Mouse (Mus musculus) midbrain, postnatal 0 days (tissue): ENCODE measurements around the gene Gpx3. TPM values are rescaled to one million over a fixed set of nuclear protein-coding genes. Genes with fewer than 3 reads are reported as not detected.

Source experiments
- ATAC-seq: fragments of 200-750 bp; cut with Nextera tagmentation; 2 replicates; pipeline ENCODE4 v1.8.0; 2017; ENCODE audit warnings: moderate number of reproducible peaks, mild to moderate bottlenecking, moderate TSS enrichment, moderate library complexity; ENCODE audit not compliant: low FRiP score
- DNase-seq: peaks from one replicate; pipeline ENCODE4 v3.0.0-alpha.2; 2015; ENCODE audit warnings: low spot score
- H3K27ac ChIP-seq: fragments of 300-500 bp; sonication (generic); 2 replicates; pipeline ENCODE4 v1.5.1; 2014; ENCODE audit warnings: low read depth, mild to moderate bottlenecking, low read length, mixed read lengths
- H3K27me3 ChIP-seq: fragments of 300-500 bp; sonication (generic); 2 replicates; pipeline ENCODE4 v1.6.1; 2014; ENCODE audit warnings: low read length, control low read depth, mixed read lengths; ENCODE audit not compliant: insufficient read depth
- H3K36me3 ChIP-seq: fragments of 300-500 bp; sonication (generic); 2 replicates; pipeline ENCODE4 v1.6.1; 2014; ENCODE audit warnings: low read length, control low read depth, mixed read lengths; ENCODE audit not compliant: insufficient read depth
- H3K4me1 ChIP-seq: fragments of 300-500 bp; sonication (generic); 2 replicates; pipeline ENCODE4 v1.6.1; 2014; ENCODE audit warnings: mild to moderate bottlenecking, control low read depth, antibody characterized with exemption, low read length, mixed read lengths; ENCODE audit not compliant: insufficient read depth
- H3K4me2 ChIP-seq: fragments of 300-500 bp; sonication (generic); 2 replicates; pipeline ENCODE4 v1.6.1; 2014; ENCODE audit warnings: low read depth, mild to moderate bottlenecking, low read length, mixed read lengths; ENCODE audit not compliant: poor library complexity, severe bottlenecking
- H3K4me3 ChIP-seq: fragments of 300-500 bp; sonication (generic); 2 replicates; pipeline ENCODE4 v1.5.1; 2014; ENCODE audit warnings: low read depth, mild to moderate bottlenecking, low read length, moderate library complexity
- H3K9ac ChIP-seq: fragments of 300-500 bp; sonication (generic); replicated peaks from 2 replicates; pipeline ENCODE4 v1.6.1; 2014; ENCODE audit warnings: mild to moderate bottlenecking, low read length, moderate library complexity, mixed read lengths; ENCODE audit not compliant: poor library complexity, severe bottlenecking
- H3K9me3 ChIP-seq: fragments of 300-500 bp; sonication (generic); 2 replicates; pipeline ENCODE4 v1.6.1; 2016; ENCODE audit warnings: low read length, control low read depth
- CTCF ChIP-seq: IDR thresholded peaks from 2 replicates; pipeline ENCODE4 v1.5.1; 2016; ENCODE audit warnings: antibody characterized with exemption, mild to moderate bottlenecking
- WGBS: fragments of 180-500 bp; shearing (Covaris S2); extraction: QIAGEN DNeasy Blood & Tissue Kit; methylation state at CpG from one replicate; pipeline ENCODE4 v1.1.7; 2014; 5-methylcytosine and 5-hydroxymethylcytosine counted together
- polyA plus RNA-seq: library from polyadenylated mRNA; unstranded; fragments of >200 nt; fragmentation: Nextera tagmentation; extraction: Ambion mirVana; gene quantifications from 2 replicates; pipeline ENCODE4 v1.2.1, GENCODE M21; 2015
- total RNA-seq: library from RNA; depleted of rRNA; stranded (reverse); fragments of >200 nt; gene quantifications from 2 replicates; pipeline ENCODE4 v1.2.3, GENCODE M21; 2014

Gpx3 gene
- total and polyA plus RNA-seq, 2 experiments from 2014 or later = 23.1 to 70.3 TPM

GRCm38 (mm10) chr11:54934198-54934597 is 31.9 kb downstream of the Gpx3 start:
- ATAC-seq (no peak), DNase-seq (no peak)
- Histone ChIP-seq H3K36me3 (peaks cover 17% of the 10 kb centered on the region; the same call in 1 of the 2 replicates), H3K27me3 (no peaks in the 10 kb centered on the region), H3K4me3 (no peak overlapping the region), H3K4me1 (no peaks in the 10 kb centered on the region), H3K4me2 (no peak overlapping the region), H3K27ac (no peak overlapping the region), H3K9ac (no peak overlapping the region), H3K9me3 (no peaks in the 10 kb centered on the region)
- no peak for TF ChIP-seq CTCF
- 94% methylated on average over 7 of the region's 7 CpGs for WGBS

GRCm38 (mm10) chr11:54936035-54936770 is 34.0 kb downstream of the Gpx3 start:
- Histone ChIP-seq H3K4me1 (no peaks in the 10 kb centered on the region), H3K36me3 (peaks cover 17% of the 10 kb centered on the region; the same call in 1 of the 2 replicates), H3K4me3 (no peak overlapping the region), H3K9me3 (no peaks in the 10 kb centered on the region), H3K4me2 (no peak overlapping the region), H3K9ac (no peak overlapping the region), H3K27me3 (no peaks in the 10 kb centered on the region), H3K27ac (no peak overlapping the region)
- no peak for TF ChIP-seq CTCF
- ATAC-seq (no peak), DNase-seq (no peak)
- 38% methylated on average over 12 of the region's 12 CpGs for WGBS

- H3K9ac ChIP-seq = no peak overlapping the region
- 83% methylated on average over 3 of the region's 3 CpGs for WGBS
- TF ChIP-seq CTCF = no peak
- H3K4me3 ChIP-seq = no peak overlapping the region
- H3K27me3 ChIP-seq = no peaks in the 10 kb centered on the region
- no peaks in the 10 kb centered on the region for H3K9me3 ChIP-seq
- H3K36me3 ChIP-seq = peaks cover 17% of the 10 kb centered on the region; the same call in 1 of the 2 replicates
- ATAC-seq = no peak
- H3K4me2 ChIP-seq = no peak overlapping the region
- DNase-seq = no peak
- no peaks in the 10 kb centered on the region for H3K4me1 ChIP-seq
- no peak overlapping the region for H3K27ac ChIP-seq
These were observed 34.5 kb downstream of the Gpx3 start for GRCm38 (mm10) chr11:54936771-54937140.

- H3K4me1 ChIP-seq = no peaks in the 10 kb centered on the region
- no peak overlapping the region for H3K27ac ChIP-seq
- H3K36me3 ChIP-seq = peaks cover 13% of the 10 kb centered on the region; the same call in 1 of the 2 replicates
- no peak overlapping the region for H3K4me3 ChIP-seq
- 87% methylated on average over 8 of the region's 8 CpGs for WGBS
- H3K27me3 ChIP-seq = no peaks in the 10 kb centered on the region
- no peaks in the 10 kb centered on the region for H3K9me3 ChIP-seq
- H3K9ac ChIP-seq = no peak overlapping the region
- TF ChIP-seq CTCF = no peak
- no peak overlapping the region for H3K4me2 ChIP-seq
- DNase-seq (no peak), ATAC-seq (no peak)
These were observed 37.2 kb downstream of the Gpx3 start for GRCm38 (mm10) chr11:54939501-54939900.

GRCm38 (mm10) chr11:54940056-54940455 is 37.8 kb downstream of the Gpx3 start:
- H3K4me2 ChIP-seq = no peak overlapping the region
- TF ChIP-seq CTCF = no peak
- whole genome bisulfite sequencing = 70% methylated on average over 7 of the region's 7 CpGs
- ATAC-seq = no peak
- H3K36me3 ChIP-seq = peaks cover 12% of the 10 kb centered on the region; the same call in 1 of the 2 replicates
- no peak overlapping the region for H3K9ac ChIP-seq
- no peak overlapping the region for H3K27ac ChIP-seq
- H3K9me3 ChIP-seq = no peaks in the 10 kb centered on the region
- no peak overlapping the region for H3K4me3 ChIP-seq
- no peak for DNase-seq
- no peaks in the 10 kb centered on the region for H3K27me3 ChIP-seq
- no peaks in the 10 kb centered on the region for H3K4me1 ChIP-seq

- no peaks in the 10 kb centered on the region for H3K9me3 ChIP-seq
- TF ChIP-seq CTCF = no peak
- no peaks in the 10 kb centered on the region for H3K36me3 ChIP-seq
- no peak overlapping the region for H3K9ac ChIP-seq
- 81% methylated on average over 3 of the region's 3 CpGs for WGBS
- no peaks in the 10 kb centered on the region for H3K4me1 ChIP-seq
- no peak overlapping the region for H3K4me2 ChIP-seq
- H3K27ac ChIP-seq = no peak overlapping the region
- H3K4me3 ChIP-seq = no peak overlapping the region
- DNase-seq (no peak), ATAC-seq (no peak)
- no peaks in the 10 kb centered on the region for H3K27me3 ChIP-seq
These were observed 42.4 kb downstream of the Gpx3 start for GRCm38 (mm10) chr11:54944702-54945101.
